Mouse (Mus musculus) CH12.LX (cell line): Measurements from ENCODE around the gene Nos1ap. TPM values are rescaled to one million over a fixed set of nuclear protein-coding genes. Genes with fewer than 3 reads are reported as not detected.

Experiments
- DNase-seq: peaks from one replicate; pipeline ENCODE4 v3.0.0-alpha.2; 2013; ENCODE audit errors: extremely low read depth
- H3K27ac ChIP-seq: 2 replicates; pipeline ENCODE4 v1.5.1; 2012; ENCODE audit warnings: low read depth, mild to moderate bottlenecking, control low read depth, moderate library complexity; ENCODE audit not compliant: insufficient read depth
- H3K27me3 ChIP-seq: replicated peaks from 2 replicates; pipeline ENCODE3; 2012; ENCODE audit warnings: inconsistent platforms
- H3K36me3 ChIP-seq, 2 experiments: replicated peaks in 1 of 2; 2 replicates each; pipeline versions ENCODE3 to v1.6.1; 2012; ENCODE audit warnings: inconsistent platforms in 1 of 2, low read length in 1 of 2, mild to moderate bottlenecking in 1 of 2, mixed read lengths in 1 of 2, moderate library complexity in 1 of 2; ENCODE audit not compliant: control insufficient read depth in 1 of 2, insufficient read depth in 1 of 2
- H3K4me1 ChIP-seq, 2 experiments: 2 replicates each; pipeline ENCODE4 v1.6.1; 2012; ENCODE audit warnings: inconsistent platforms in 1 of 2, moderate library complexity in 1 of 2; ENCODE audit not compliant: insufficient read depth in 2 of 2, control insufficient read depth in 1 of 2
- H3K4me2 ChIP-seq: 2 replicates; pipeline ENCODE4 v1.6.1; 2012; ENCODE audit warnings: low read depth, mild to moderate bottlenecking, control low read depth; ENCODE audit not compliant: poor library complexity, insufficient read depth, severe bottlenecking
- H3K4me3 ChIP-seq, 3 experiments: fragments of 150-350 bp in 1 of 3; sonication (generic) in 1 of 3; replicated peaks in 1 of 3; 2 replicates each; pipeline versions ENCODE3 to v1.5.1; 2011 to 2012; ENCODE audit warnings: low read depth in 2 of 3, low read length in 2 of 3, mild to moderate bottlenecking in 2 of 3, moderate library complexity in 2 of 3, control low read depth in 1 of 3, improper control_type of control experiment in 1 of 3, inconsistent platforms in 1 of 3, mixed read lengths in 1 of 3; ENCODE audit not compliant: poor library complexity in 1 of 3
- H3K79me2 ChIP-seq: replicated peaks from 2 replicates; pipeline ENCODE4 v1.6.1; 2012; ENCODE audit warnings: mild to moderate bottlenecking, moderate library complexity; ENCODE audit not compliant: control insufficient read depth, poor library complexity, insufficient read depth, severe bottlenecking; ENCODE audit errors: extremely low read depth
- H3K9ac ChIP-seq: 2 replicates; pipeline ENCODE4 v1.6.1; 2012; ENCODE audit warnings: low read depth, mild to moderate bottlenecking, control low read depth, moderate library complexity; ENCODE audit not compliant: insufficient read depth
- H3K9me3 ChIP-seq: replicated peaks from 2 replicates; pipeline ENCODE3; 2012; ENCODE audit warnings: low read length, inconsistent platforms, mixed read lengths
- CHD1 ChIP-seq: IDR thresholded peaks from 2 replicates; pipeline ENCODE4 v1.6.1; 2012; ENCODE audit warnings: low read depth, low read length, improper control_type of control experiment, inconsistent platforms
- CHD2 ChIP-seq: IDR thresholded peaks from 2 replicates; pipeline ENCODE4 v1.6.1; 2011; ENCODE audit warnings: low read length, improper control_type of control experiment
- E2F4 ChIP-seq: IDR thresholded peaks from 2 replicates; pipeline ENCODE4 v1.6.1; 2011; ENCODE audit warnings: low read depth, low read length, improper control_type of control experiment; ENCODE audit not compliant: insufficient replicate concordance
- ELF1 ChIP-seq: IDR thresholded peaks from 2 replicates; pipeline ENCODE4 v1.6.1; 2014; ENCODE audit warnings: low read depth, mild to moderate bottlenecking, inconsistent platforms, low read length, improper control_type of control experiment
- JUND ChIP-seq: conservative IDR thresholded peaks from 2 replicates; pipeline ENCODE4 v1.6.1; 2011; ENCODE audit warnings: low read depth, low read length, improper control_type of control experiment
- KAT2A ChIP-seq: IDR thresholded peaks from 2 replicates; pipeline ENCODE4 v1.6.1; 2012; ENCODE audit warnings: low read length, improper control_type of control experiment, inconsistent platforms; ENCODE audit not compliant: insufficient replicate concordance
- MAFK ChIP-seq: IDR thresholded peaks from 2 replicates; pipeline ENCODE4 v1.6.1; 2011; ENCODE audit warnings: low read length, improper control_type of control experiment; ENCODE audit not compliant: insufficient replicate concordance
- MYC ChIP-seq: IDR thresholded peaks from 2 replicates; pipeline ENCODE4 v1.6.1; 2011; ENCODE audit warnings: low read depth, mild to moderate bottlenecking, improper control_type of control experiment, low read length
- NRF1 ChIP-seq: IDR thresholded peaks from 2 replicates; pipeline ENCODE4 v1.6.1; 2014; ENCODE audit warnings: low read depth, mild to moderate bottlenecking, inconsistent platforms, low read length, improper control_type of control experiment, moderate library complexity
- PAX5 ChIP-seq: IDR thresholded peaks from 2 replicates; pipeline ENCODE4 v1.6.1; 2012; ENCODE audit warnings: low read length, inconsistent platforms, mixed read lengths
- POLR2A ChIP-seq: IDR thresholded peaks from 2 replicates; pipeline ENCODE4 v1.6.1; 2011; ENCODE audit warnings: low read depth, mild to moderate bottlenecking, improper control_type of control experiment, low read length
- POLR2AphosphoS2 ChIP-seq: IDR thresholded peaks from 2 replicates; pipeline ENCODE4 v1.6.1; 2011; ENCODE audit warnings: low read depth, low read length, improper control_type of control experiment
- RAD21 ChIP-seq: IDR thresholded peaks from 2 replicates; pipeline ENCODE4 v1.6.1; 2011; ENCODE audit warnings: low read depth, mild to moderate bottlenecking, low read length, improper control_type of control experiment, moderate library complexity
- RCOR1 ChIP-seq: conservative IDR thresholded peaks from 2 replicates; pipeline ENCODE4 v1.6.1; 2012; ENCODE audit warnings: low read depth, mild to moderate bottlenecking, inconsistent platforms, low read length, improper control_type of control experiment
- SIN3A ChIP-seq: IDR thresholded peaks from 2 replicates; pipeline ENCODE4 v1.6.1; 2012; ENCODE audit warnings: low read length, improper control_type of control experiment, inconsistent platforms
- SMC3 ChIP-seq: IDR thresholded peaks from 2 replicates; pipeline ENCODE4 v1.6.1; 2011; ENCODE audit warnings: low read depth, low read length, improper control_type of control experiment
- TBP ChIP-seq: conservative IDR thresholded peaks from 2 replicates; pipeline ENCODE4 v1.6.1; 2011; ENCODE audit warnings: low read depth, low read length, improper control_type of control experiment
- USF1 ChIP-seq: IDR thresholded peaks from 2 replicates; pipeline ENCODE4 v1.6.1; 2014; ENCODE audit warnings: low read depth, mild to moderate bottlenecking, inconsistent platforms, low read length, improper control_type of control experiment
- ZKSCAN1 ChIP-seq: IDR thresholded peaks from 2 replicates; pipeline ENCODE4 v1.6.1; 2012; ENCODE audit warnings: low read depth, inconsistent platforms, low read length, improper control_type of control experiment, borderline replicate concordance
- ZMIZ1 ChIP-seq: IDR thresholded peaks from 2 replicates; pipeline ENCODE4 v1.6.1; 2012; ENCODE audit warnings: low read depth, mild to moderate bottlenecking, inconsistent platforms, low read length, improper control_type of control experiment
- dilution Hi-C: fragments of 300-500 bp; cut with MboI; formaldehyde crosslinking; loops from 2 replicates; pipeline ENCODE4 v1.14.3; 2020; ENCODE audit warnings: low sequenced_read_pairs; ENCODE audit not compliant: extremely low pct_unique_long_range_greater_than_20kb, extremely low pct_ligation_motif_present
- in situ Hi-C: fragments of 300-500 bp; cut with MboI; formaldehyde crosslinking; loops from 3 replicates; pipeline ENCODE4 v1.14.3; 2019; ENCODE audit warnings: low sequenced_read_pairs, low pct_ligation_motif_present, low pct_unique_long_range_greater_than_20kb, mixed read lengths
- polyA plus RNA-seq: library from polyadenylated mRNA; unstranded; fragments of >175 nt; gene quantifications from 2 replicates; pipeline ENCODE4 v1.2.1, GENCODE M21; 2012; ENCODE audit warnings: low read depth; ENCODE audit not compliant: insufficient read length
- total RNA-seq, 2 experiments: library from RNA; depleted of rRNA; stranded (reverse); fragments of 300-350 nt in 1 of 2; fragments of >200 nt in 1 of 2; gene quantifications; 2 replicates each; pipeline ENCODE4 v1.2.3; 2012 to 2014

Nos1ap gene
- total and polyA plus RNA-seq, 3 experiments = not detected

- H3K4me3 ChIP-seq = no peak overlapping the region
- H3K36me3 ChIP-seq = no peaks in the 10 kb centered on the region
- no peaks in the 10 kb centered on the region for H3K4me1 ChIP-seq
- peaks cover 4% of the 10 kb centered on the region for H3K27me3 ChIP-seq
- H3K9me3 ChIP-seq = no peaks in the 10 kb centered on the region
- H3K4me2 ChIP-seq = no peak overlapping the region
- no peaks in the 10 kb centered on the region for H3K79me2 ChIP-seq
- no peak for TF ChIP-seq ELF1
- TF ChIP-seq E2F4 = no peak
- no peak for TF ChIP-seq KAT2A
- TF ChIP-seq SIN3A = no peak
- TF ChIP-seq RCOR1 = no peak
- no peak for TF ChIP-seq JUND
- no peak for TF ChIP-seq MAFK
- TF ChIP-seq CHD1 = no peak
- TF ChIP-seq MYC = no peak
- TF ChIP-seq PAX5 = no peak
- TF ChIP-seq TBP = no peak
- TF ChIP-seq NRF1 = no peak
- TF ChIP-seq SMC3 = no peak
- TF ChIP-seq POLR2AphosphoS2 = no peak
- no peak for TF ChIP-seq USF1
- no peak overlapping the region for H3K9ac ChIP-seq
- in situ Hi-C loops (no loop called here), dilution Hi-C loops (no loop called here)
- no peak for DNase-seq
- H3K27ac ChIP-seq = no peak overlapping the region
Measured at GRCm38 (mm10) chr1:170410402-170411191, 179.1 kb downstream of the Nos1ap start.

- peaks cover 0 to 6% of the 10 kb centered on the region in 2 experiments; a peak in 1 of 4 replicates for H3K4me1 ChIP-seq
- no peak for DNase-seq
- H3K9ac ChIP-seq = no peak overlapping the region
- no peak overlapping the region for H3K27ac ChIP-seq
- in situ Hi-C loops (no loop called here), dilution Hi-C loops (no loop called here)
- H3K4me2 ChIP-seq = no peak overlapping the region
- H3K4me3 ChIP-seq = no peak overlapping the region
- no peaks in the 10 kb centered on the region for H3K36me3 ChIP-seq
- TF ChIP-seq CHD1 (no peak), E2F4 (no peak), POLR2A (no peak), ZKSCAN1 (no peak), ZMIZ1 (no peak), CHD2 (no peak), RAD21 (no peak)
- no peaks in the 10 kb centered on the region for H3K79me2 ChIP-seq
- H3K27me3 ChIP-seq = peaks cover 2% of the 10 kb centered on the region
- H3K9me3 ChIP-seq = no peaks in the 10 kb centered on the region
Measured at GRCm38 (mm10) chr1:170409091-170409490, 180.6 kb downstream of the Nos1ap start.
